Mouse (Mus musculus): ENCODE measurements around the gene Gbp4. TPM values are rescaled to one million over a fixed set of nuclear protein-coding genes. Genes with fewer than 3 reads are reported as not detected.
A peak's percentile ranks its signal among the peaks of the same experiment; 100 is the strongest.
"Not testable (repeated sequence)": the region's sequence is repeated elsewhere in the genome, so short reads cannot be mapped to it uniquely, and the experiment has no call there.

The Gbp4 gene
- polyA plus RNA-seq, 1 experiment from 2014 or later, result 0.21 TPM

DNA sequence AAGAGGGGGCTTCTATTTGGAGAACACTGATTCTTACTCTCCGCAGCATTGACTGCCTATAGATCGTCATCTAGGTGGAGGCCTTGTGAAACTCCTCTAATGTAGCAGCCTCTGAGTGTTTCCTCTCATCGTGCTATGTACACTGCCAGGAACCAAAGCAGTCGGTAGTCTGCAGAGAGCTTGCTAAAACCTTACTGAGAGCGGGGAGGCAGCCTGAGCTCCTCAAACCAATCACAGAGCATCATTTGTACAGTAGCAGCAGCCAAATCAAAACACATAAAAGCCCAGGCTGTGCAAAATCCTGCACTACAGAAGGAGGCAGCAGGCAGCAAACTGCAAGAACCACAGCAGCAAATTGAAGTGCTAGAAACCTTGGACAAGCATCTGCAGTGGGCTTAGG is 25.7 kb downstream of the Gbp4 start:
- H3K27ac ChIP-seq (replicated peaks), result no peak overlapping the region
- H3K4me3 ChIP-seq, result no peak overlapping the region
- no peaks in the 10 kb centered on the region for H3K27me3 ChIP-seq (replicated peaks; ENCODE audit: low read depth, poor library complexity, severe bottlenecking)
- 91% methylated on average over 5 of the region's 5 CpGs for WGBS
- no peak for DNase-seq (ENCODE audit: low spot score)
- no peaks in the 10 kb centered on the region for H3K36me3 ChIP-seq (replicated peaks)
- no peaks in the 10 kb centered on the region for H3K9me3 ChIP-seq
- H3K4me1 ChIP-seq, result peaks cover 4% of the 10 kb centered on the region; the same call in 1 of the 2 replicates

DNA sequence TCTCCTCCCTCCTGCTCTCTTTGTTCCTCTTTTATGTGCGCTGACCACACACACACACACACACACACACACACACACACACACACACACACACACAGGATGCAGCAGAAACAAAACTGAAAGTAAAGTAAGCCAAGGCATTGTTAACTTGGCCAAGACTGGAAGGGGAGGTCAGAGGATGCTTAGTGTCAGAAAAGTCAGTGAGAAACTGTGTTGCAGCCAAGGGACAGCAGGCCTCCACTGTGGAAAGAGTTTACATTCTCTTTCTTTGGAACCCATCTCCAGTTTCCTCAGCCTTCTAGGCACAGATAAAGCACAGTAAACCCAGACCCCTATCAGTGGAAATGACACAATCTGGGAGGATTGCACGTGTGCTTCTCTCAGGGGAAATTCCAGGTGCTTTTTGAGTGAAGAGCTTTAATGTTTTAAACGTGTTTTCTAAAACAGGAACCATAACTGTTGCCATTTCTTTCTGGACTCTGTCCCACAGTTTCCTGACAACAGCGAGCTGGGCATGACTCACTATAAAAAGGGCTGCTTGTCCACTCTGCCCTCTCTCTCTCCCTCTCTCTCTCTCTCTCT is 29.0 kb downstream of the Gbp4 start:
- H3K27ac ChIP-seq (replicated peaks); H3K4me3 ChIP-seq; H3K4me1 ChIP-seq; H3K36me3 ChIP-seq (replicated peaks); H3K27me3 ChIP-seq (replicated peaks; ENCODE audit: low read depth, poor library complexity, severe bottlenecking); H3K9me3 ChIP-seq: not testable (repeated sequence)
- 16% methylated on average over 4 of the region's 4 CpGs for WGBS
- DNase-seq (ENCODE audit: low spot score), result peak; percentile 10

DNA sequence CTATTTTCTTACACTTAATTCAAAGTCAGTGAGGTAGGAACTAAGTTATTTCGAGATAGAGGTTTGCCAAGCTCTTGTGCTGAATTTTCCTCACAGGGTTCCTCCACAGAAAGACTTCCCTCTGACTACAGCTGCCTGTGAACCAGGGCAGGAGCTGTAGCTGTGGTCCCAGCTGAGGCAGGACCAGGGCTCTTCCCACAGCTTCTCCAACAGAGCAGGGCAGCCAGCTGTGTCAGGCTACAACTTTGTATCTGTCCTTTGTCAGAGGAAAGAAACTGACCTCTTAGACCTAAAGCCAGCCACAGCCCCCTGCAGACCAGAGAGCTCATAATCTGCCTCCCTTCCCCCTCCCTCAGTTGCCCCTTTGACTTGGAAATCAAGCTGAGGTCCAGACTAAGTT is 29.6 kb downstream of the Gbp4 start:
- H3K4me3 ChIP-seq; H3K27me3 ChIP-seq (replicated peaks; ENCODE audit: low read depth, poor library complexity, severe bottlenecking); H3K36me3 ChIP-seq (replicated peaks); H3K4me1 ChIP-seq; H3K9me3 ChIP-seq: not testable (repeated sequence)
- peak; percentile 10 for DNase-seq (ENCODE audit: low spot score)
- 34% methylated on average over 1 of the region's 1 CpGs for WGBS
- 0 out of 2 replicates have a peak overlapping the region, but pooled peaks have one; percentile 40 for H3K27ac ChIP-seq (replicated peaks)

DNA sequence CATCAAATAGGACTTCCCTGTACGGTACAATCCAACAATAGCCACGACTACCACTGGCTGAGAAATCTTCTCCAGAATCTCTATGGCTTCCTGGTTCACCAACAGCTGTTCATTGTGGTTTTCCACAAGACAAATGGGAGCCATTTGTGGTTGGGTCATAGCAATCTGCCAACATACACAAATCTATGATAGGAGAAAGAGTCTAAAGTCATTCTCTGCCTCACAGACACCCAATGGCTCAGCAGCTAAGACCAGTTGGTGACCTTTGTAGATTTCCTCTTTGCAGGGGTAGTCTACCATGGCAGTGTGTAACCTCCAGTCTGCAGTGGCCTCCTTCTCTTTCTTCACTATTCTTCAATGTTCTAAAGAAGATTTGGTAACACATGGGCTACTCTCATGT is 33.7 kb downstream of the Gbp4 start:
- H3K36me3 ChIP-seq (replicated peaks); H3K4me3 ChIP-seq; H3K27me3 ChIP-seq (replicated peaks; ENCODE audit: low read depth, poor library complexity, severe bottlenecking); H3K9me3 ChIP-seq; H3K4me1 ChIP-seq; H3K27ac ChIP-seq (replicated peaks); DNase-seq (ENCODE audit: low spot score): not testable (repeated sequence)
- 88% methylated on average over 2 of the region's 2 CpGs for WGBS

DNA sequence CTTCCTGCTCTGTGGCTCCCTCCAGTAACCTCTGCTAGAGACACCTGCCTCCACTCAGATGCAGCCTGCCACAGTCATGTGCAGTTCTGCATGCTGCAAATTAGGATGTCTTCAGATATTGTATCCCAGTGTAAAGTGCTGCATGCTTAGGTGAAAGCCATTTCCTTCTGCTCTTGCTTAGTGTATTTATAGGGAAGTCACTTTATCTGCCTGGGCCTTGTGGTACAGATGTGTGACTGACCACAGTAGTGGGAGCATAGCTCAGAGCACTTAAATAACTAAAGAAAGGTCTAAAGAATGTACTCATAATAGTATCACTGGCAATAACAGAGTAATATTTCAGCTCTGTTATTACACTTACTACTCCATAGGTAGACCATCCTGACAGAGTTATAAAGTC is 57.5 kb downstream of the Gbp4 start:
- no peaks in the 10 kb centered on the region for H3K36me3 ChIP-seq (replicated peaks)
- no peak for DNase-seq (ENCODE audit: low spot score)

DNA sequence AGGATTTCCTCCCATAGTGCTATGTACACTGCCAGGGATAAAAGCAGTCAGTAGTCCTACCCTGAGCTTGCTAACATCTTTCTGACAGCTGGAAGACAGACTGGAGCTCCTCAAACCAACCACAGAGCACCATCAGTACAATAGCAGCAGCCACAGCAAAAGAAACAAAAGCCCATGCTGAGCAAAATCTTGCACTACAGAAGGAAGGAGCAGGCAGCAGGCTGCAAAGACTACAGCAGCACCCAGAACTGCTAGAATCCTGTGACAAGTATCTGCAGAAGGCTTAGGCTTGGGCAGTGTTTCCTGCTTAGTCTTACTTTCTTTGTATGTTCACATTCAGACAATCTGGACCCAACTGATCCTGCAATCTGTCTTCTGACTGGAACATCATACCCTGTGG is 71.0 kb downstream of the Gbp4 start:
- not testable (repeated sequence) for DNase-seq (ENCODE audit: low spot score); H3K36me3 ChIP-seq (replicated peaks); H3K4me1 ChIP-seq; H3K27ac ChIP-seq (replicated peaks); H3K27me3 ChIP-seq (replicated peaks; ENCODE audit: low read depth, poor library complexity, severe bottlenecking); H3K4me3 ChIP-seq; H3K9me3 ChIP-seq

More for the DNA sequence above, 57.5 kb downstream of the Gbp4 start:
- peaks cover 8% of the 10 kb centered on the region; the same call in 1 of the 2 replicates for H3K9me3 ChIP-seq
- no peak overlapping the region for H3K27ac ChIP-seq (replicated peaks)
- H3K4me1 ChIP-seq, result no peaks in the 10 kb centered on the region
- H3K4me3 ChIP-seq, result no peak overlapping the region
- H3K27me3 ChIP-seq (replicated peaks; ENCODE audit: low read depth, poor library complexity, severe bottlenecking), result no peaks in the 10 kb centered on the region

Other genes with a start within 250 kb of the Gbp4 start
- 0.11 and 0.39 TPM in 2 replicates for gene Abcg3, start 156.9 kb downstream of the Gbp4 start, polyA plus RNA-seq (2016; fragmentation: Nextera tagmentation; extraction: Ambion mirVana)
- gene Gbp9, start within 50 bp of the Gbp4 start, polyA plus RNA-seq (2016; fragmentation: Nextera tagmentation; extraction: Ambion mirVana), result 0.77 and 0.85 TPM in 2 replicates
- gene Gbp8, start within 50 bp of the Gbp4 start, polyA plus RNA-seq (2016; fragmentation: Nextera tagmentation; extraction: Ambion mirVana), result 0.29 and 0.70 TPM in 2 replicates
- gene Gbp10, start 99.9 kb upstream of the Gbp4 start, polyA plus RNA-seq (2016; fragmentation: Nextera tagmentation; extraction: Ambion mirVana), result 0.10 and 0.30 TPM in 2 replicates
- gene Gm43302, start 154.1 kb upstream of the Gbp4 start, polyA plus RNA-seq (2016; fragmentation: Nextera tagmentation; extraction: Ambion mirVana), result not detected in 2 replicates
- 0.24 and 0.47 TPM in 2 replicates for gene Gbp6, start 154.1 kb upstream of the Gbp4 start, polyA plus RNA-seq (2016; fragmentation: Nextera tagmentation; extraction: Ambion mirVana)